Mouse (Mus musculus) liver, postnatal 0 days (tissue): ENCODE measurements at regions not wholly inside any gene's neighbourhood (a gene's known extent, or its start where the extent isn't known, plus 50 kb on each side); places are given as distances from the start of the nearest gene placed in this dataset.

Source experiments
- ATAC-seq: fragments of 200-750 bp; cut with Nextera tagmentation; 2 replicates; pipeline ENCODE4 v1.8.0; 2017; ENCODE audit warnings: mild to moderate bottlenecking, moderate library complexity
- DNase-seq: peaks from one replicate; pipeline ENCODE4 v3.0.0-alpha.2; 2016
- H3K27ac ChIP-seq: fragments of 300-500 bp; sonication (generic); 2 replicates; pipeline ENCODE4 v1.5.1; 2014; ENCODE audit warnings: antibody characterized with exemption, moderate library complexity, mild to moderate bottlenecking, low read depth
- H3K27me3 ChIP-seq: fragments of 300-500 bp; sonication (generic); 2 replicates; pipeline ENCODE4 v1.6.1; 2014; ENCODE audit warnings: low read length, control low read depth, mixed read lengths; ENCODE audit not compliant: insufficient read depth
- H3K36me3 ChIP-seq: fragments of 300-500 bp; sonication (generic); replicated peaks from 2 replicates; pipeline ENCODE4 v1.6.1; 2014; ENCODE audit warnings: mild to moderate bottlenecking, control low read depth, low read length, moderate library complexity, mixed read lengths; ENCODE audit not compliant: insufficient read depth
- H3K4me1 ChIP-seq: fragments of 300-500 bp; sonication (generic); 2 replicates; pipeline ENCODE4 v1.6.1; 2014; ENCODE audit warnings: antibody characterized with exemption, mild to moderate bottlenecking, control low read depth; ENCODE audit not compliant: insufficient read depth
- H3K4me2 ChIP-seq: fragments of 300-500 bp; sonication (generic); 2 replicates; pipeline ENCODE4 v1.6.1; 2014; ENCODE audit warnings: low read depth, mild to moderate bottlenecking, low read length, moderate library complexity, mixed read lengths
- H3K4me3 ChIP-seq: fragments of 300-500 bp; sonication (generic); 2 replicates; pipeline ENCODE4 v1.5.1; 2014; ENCODE audit warnings: low read depth, low read length
- H3K9ac ChIP-seq: fragments of 300-500 bp; sonication (generic); replicated peaks from 2 replicates; pipeline ENCODE4 v1.6.1; 2014; ENCODE audit warnings: mild to moderate bottlenecking, moderate library complexity
- H3K9me3 ChIP-seq: fragments of 300-500 bp; sonication (generic); 2 replicates; pipeline ENCODE4 v1.6.1; 2016; ENCODE audit warnings: mild to moderate bottlenecking, control low read depth, low read length, mixed read lengths
- CTCF ChIP-seq: sonication (generic); IDR thresholded peaks from 2 replicates; pipeline ENCODE4 v1.5.1; 2016; ENCODE audit warnings: antibody characterized with exemption, low read depth
- EP300 ChIP-seq: IDR thresholded peaks from 2 replicates; pipeline ENCODE4 v1.6.1; 2016; ENCODE audit warnings: antibody characterized with exemption, low read depth, mild to moderate bottlenecking
- WGBS: fragments of 180-500 bp; shearing (Covaris S2); extraction: QIAGEN DNeasy Blood & Tissue Kit; methylation state at CpG from one replicate; pipeline ENCODE4 v1.1.7; 2014; ENCODE audit not compliant: insufficient replicate concordance; 5-methylcytosine and 5-hydroxymethylcytosine counted together

GRCm38 (mm10) chr16:51718695-51719094 is 312.3 kb upstream of the Cblb start:
- TF ChIP-seq EP300 (no peak), CTCF (no peak)
- Histone ChIP-seq H3K4me3 (no peak overlapping the region), H3K9me3 (no peaks in the 10 kb centered on the region), H3K36me3 (no peaks in the 10 kb centered on the region), H3K27ac (no peak overlapping the region), H3K27me3 (no peaks in the 10 kb centered on the region), H3K4me1 (no peaks in the 10 kb centered on the region), H3K9ac (no peak overlapping the region), H3K4me2 (no peak overlapping the region)
- DNase-seq (no peak), ATAC-seq (no peak)
- 53% methylated on average over 2 of the region's 2 CpGs for WGBS

GRCm38 (mm10) chr16:51719637-51720036 is 311.4 kb upstream of the Cblb start:
- no peak overlapping the region for H3K4me3 ChIP-seq
- no peaks in the 10 kb centered on the region for H3K27me3 ChIP-seq
- no peak for TF ChIP-seq EP300
- no peak for TF ChIP-seq CTCF
- H3K9ac ChIP-seq: no peak overlapping the region
- H3K4me2 ChIP-seq: no peak overlapping the region
- H3K27ac ChIP-seq: no peak overlapping the region
- ATAC-seq (no peak), DNase-seq (no peak)
- H3K9me3 ChIP-seq: no peaks in the 10 kb centered on the region
- H3K4me1 ChIP-seq: no peaks in the 10 kb centered on the region
- H3K36me3 ChIP-seq: no peaks in the 10 kb centered on the region
- WGBS: 83% methylated on average over 2 of the region's 2 CpGs

DNA sequence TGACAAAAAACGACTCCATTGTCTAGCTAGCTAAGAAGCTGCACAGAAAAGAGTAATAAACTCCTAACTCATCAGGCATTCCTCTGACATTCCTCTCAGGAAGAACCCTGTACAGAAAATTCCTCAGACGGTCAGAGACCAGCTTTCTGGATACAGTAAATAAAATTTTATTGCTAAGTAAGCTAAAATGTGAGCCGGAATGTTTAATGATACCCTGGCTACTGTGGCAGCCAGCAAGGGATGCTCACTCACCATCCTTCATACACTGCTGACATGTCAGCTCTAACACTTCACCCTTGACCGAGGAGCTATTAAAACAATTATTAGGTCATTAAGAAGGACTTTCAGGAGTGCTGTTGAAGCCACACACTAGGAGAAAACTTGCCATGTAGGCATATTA is 308.3 kb upstream of the Cblb start:
- H3K9me3 ChIP-seq: no peaks in the 10 kb centered on the region
- no peaks in the 10 kb centered on the region for H3K4me1 ChIP-seq
- 62% methylated on average over 4 of the region's 4 CpGs for WGBS
- no peak overlapping the region for H3K4me3 ChIP-seq
- no peaks in the 10 kb centered on the region for H3K27me3 ChIP-seq
- no peak overlapping the region for H3K4me2 ChIP-seq
- DNase-seq (no peak), ATAC-seq (no peak)
- H3K9ac ChIP-seq: no peak overlapping the region
- TF ChIP-seq CTCF (no peak), EP300 (no peak)
- H3K27ac ChIP-seq: no peak overlapping the region
- H3K36me3 ChIP-seq: no peaks in the 10 kb centered on the region

GRCm38 (mm10) chr16:51741875-51742274 is 289.1 kb upstream of the Cblb start:
- no peak overlapping the region for H3K4me2 ChIP-seq
- H3K36me3 ChIP-seq: no peaks in the 10 kb centered on the region
- no peaks in the 10 kb centered on the region for H3K9me3 ChIP-seq
- H3K4me3 ChIP-seq: no peak overlapping the region
- WGBS: 88% methylated on average over 2 of the region's 2 CpGs
- ATAC-seq (no peak), DNase-seq (no peak)
- no peaks in the 10 kb centered on the region for H3K4me1 ChIP-seq
- H3K27ac ChIP-seq: no peak overlapping the region
- H3K27me3 ChIP-seq: no peaks in the 10 kb centered on the region
- TF ChIP-seq CTCF: no peak
- no peak for TF ChIP-seq EP300
- H3K9ac ChIP-seq: no peak overlapping the region

- no peak for TF ChIP-seq EP300
- TF ChIP-seq CTCF: no peak
- Histone ChIP-seq H3K36me3 (no peaks in the 10 kb centered on the region), H3K9me3 (no peaks in the 10 kb centered on the region), H3K27me3 (no peaks in the 10 kb centered on the region), H3K9ac (no peak overlapping the region), H3K27ac (no peak overlapping the region), H3K4me3 (no peak overlapping the region), H3K4me2 (no peak overlapping the region), H3K4me1 (no peaks in the 10 kb centered on the region)
- DNase-seq (no peak), ATAC-seq (no peak)
- 71% methylated on average over 7 of the region's 7 CpGs for WGBS
These were observed 279.1 kb upstream of the Cblb start for GRCm38 (mm10) chr16:51751878-51752277.

- Histone ChIP-seq H3K9me3 (no peaks in the 10 kb centered on the region), H3K27me3 (no peaks in the 10 kb centered on the region), H3K4me2 (no peak overlapping the region), H3K27ac (no peak overlapping the region), H3K36me3 (no peaks in the 10 kb centered on the region), H3K4me1 (no peaks in the 10 kb centered on the region), H3K9ac (no peak overlapping the region), H3K4me3 (no peak overlapping the region)
- TF ChIP-seq EP300: no peak
- no peak for TF ChIP-seq CTCF
- DNase-seq (no peak), ATAC-seq (no peak)
- 61% methylated on average over 9 of the region's 9 CpGs for WGBS
These were observed 272.4 kb upstream of the Cblb start for GRCm38 (mm10) chr16:51758361-51759227.

GRCm38 (mm10) chr16:51759228-51759647 is 271.8 kb upstream of the Cblb start:
- no peaks in the 10 kb centered on the region for H3K4me1 ChIP-seq
- H3K27me3 ChIP-seq: no peaks in the 10 kb centered on the region
- H3K36me3 ChIP-seq: no peaks in the 10 kb centered on the region
- no peak overlapping the region for H3K27ac ChIP-seq
- ATAC-seq: no peak
- 46% methylated on average over 4 of the region's 4 CpGs for WGBS
- H3K4me2 ChIP-seq: no peak overlapping the region
- TF ChIP-seq CTCF: no peak
- TF ChIP-seq EP300: no peak
- H3K4me3 ChIP-seq: no peak overlapping the region
- H3K9ac ChIP-seq: no peak overlapping the region
- H3K9me3 ChIP-seq: no peaks in the 10 kb centered on the region
- no peak for DNase-seq
